ENCODE assay signal across 14 mouse cellular contexts in genomic region chr14:77706511-77707246, GRCm38 (mm10).
DNase-seq lines count a peak whose midpoint lies in the region; ATAC-seq and TF ChIP-seq lines count a peak whose summit lies in the region.
"Had no signal": no experiment of that assay in that cellular context is flagged by ENCODE, and none has a peak within 500 bp of the region (broad histone marks: within the 10 kb centered on the region; RNA-seq: fewer than 3 reads in every experiment).

No protein-coding gene starts in this region.

- H3K4me3 ChIP-seq in heart, embryonic 13.5 days = no peak overlapping the region; the same call in 1 of the 2 replicates
- peak overlapping the region; percentile 16; the same call in 1 of the 2 replicates for H3K4me3 ChIP-seq in lung, embryonic 14.5 days (ENCODE audit: low read depth, low read length)
- 0 out of 2 replicates have a peak overlapping the region, but pooled peaks have one; percentile 2 for H3K4me3 ChIP-seq in embryonic facial prominence, embryonic 15.5 days (replicated peaks)
- H3K4me3 ChIP-seq: forebrain, embryonic 10.5 days had no signal

- 51% methylated on average over 21 of the region's 21 CpGs for WGBS in heart, embryonic 13.5 days
- WGBS in lung, embryonic 14.5 days = 35% methylated on average over 21 of the region's 21 CpGs
- 43% methylated on average over 21 of the region's 21 CpGs for WGBS in embryonic facial prominence, embryonic 15.5 days

- no peaks in the 10 kb centered on the region for H3K27me3 ChIP-seq in heart, embryonic 13.5 days (replicated peaks)
- no peaks in the 10 kb centered on the region for H3K27me3 ChIP-seq in lung, embryonic 14.5 days (ENCODE audit: insufficient read depth, low read length)
- no peaks in the 10 kb centered on the region for H3K27me3 ChIP-seq in embryonic facial prominence, embryonic 15.5 days

- no peak overlapping the region for H3K9ac ChIP-seq in heart, embryonic 13.5 days
- no peak overlapping the region; the same call in 1 of the 2 replicates for H3K9ac ChIP-seq in lung, embryonic 14.5 days
- no peak overlapping the region for H3K9ac ChIP-seq in embryonic facial prominence, embryonic 15.5 days

- DNase-seq in heart, postnatal 4 days = no peak
- DNase-seq in lung, embryonic 14.5 days = no peak
- DNase-seq in lung, postnatal 25 days (ENCODE audit: low spot score) = no peak
- DNase-seq in brain, adult 2 months (ENCODE audit: low read depth, low spot score) = peak; percentile 62
- DNase-seq in spleen, postnatal 4 days (ENCODE audit: low spot score in 2 of 2) = no peak
- no peak for DNase-seq in frontal cortex, adult 2 months (ENCODE audit: extremely low spot score in 1 of 2, low spot score in 1 of 2)
- DNase-seq: cerebellum, adult 9-11 months; gastrocnemius, postnatal 10 days; left cerebral cortex, postnatal 4 days had no signal

- no peaks in the 10 kb centered on the region for H3K36me3 ChIP-seq in heart, embryonic 13.5 days
- no peaks in the 10 kb centered on the region for H3K36me3 ChIP-seq in lung, embryonic 14.5 days (ENCODE audit: insufficient read depth)
- H3K36me3 ChIP-seq in embryonic facial prominence, embryonic 15.5 days = no peaks in the 10 kb centered on the region

- peaks cover 5% of the 10 kb centered on the region for H3K4me1 ChIP-seq in heart, embryonic 13.5 days
- H3K4me1 ChIP-seq in lung, embryonic 14.5 days (ENCODE audit: insufficient read depth) = no peaks in the 10 kb centered on the region
- H3K4me1 ChIP-seq in embryonic facial prominence, embryonic 15.5 days = no peaks in the 10 kb centered on the region

- H3K9me3 ChIP-seq in heart, embryonic 13.5 days = peaks cover 3% of the 10 kb centered on the region; the same call in 1 of the 2 replicates
- H3K9me3 ChIP-seq in lung, embryonic 14.5 days (ENCODE audit: low read depth, low read length) = no peaks in the 10 kb centered on the region
- H3K9me3 ChIP-seq in embryonic facial prominence, embryonic 15.5 days (replicated peaks) = no peaks in the 10 kb centered on the region
- H3K9me3 ChIP-seq: forebrain, embryonic 10.5 days had no signal

- no peak for TF ChIP-seq CTCF in lung, embryonic 14.5 days (IDR thresholded peaks at IDR 0.05; ENCODE audit: low read depth)

- no peak overlapping the region for H3K27ac ChIP-seq in heart, embryonic 13.5 days (replicated peaks)
- no peak overlapping the region for H3K27ac ChIP-seq in lung, embryonic 14.5 days (ENCODE audit: low read depth)
- no peak overlapping the region for H3K27ac ChIP-seq in embryonic facial prominence, embryonic 15.5 days (replicated peaks)
- H3K27ac ChIP-seq: forebrain, embryonic 10.5 days had no signal

- peak overlapping the region; percentile 39 for H3K4me2 ChIP-seq in heart, embryonic 13.5 days
- peak overlapping the region; percentile 55 for H3K4me2 ChIP-seq in lung, embryonic 14.5 days
- peak overlapping the region; percentile 33 for H3K4me2 ChIP-seq in embryonic facial prominence, embryonic 15.5 days (replicated peaks)

- no peak for ATAC-seq in heart, embryonic 13.5 days (ENCODE audit: extremely low read depth, insufficient number of reproducible peaks, low FRiP score, low TSS enrichment)
- no peak for ATAC-seq in lung, embryonic 14.5 days (ENCODE audit: insufficient read depth)
- no peak for ATAC-seq in embryonic facial prominence, embryonic 15.5 days (ENCODE audit: insufficient number of reproducible peaks, low FRiP score, low TSS enrichment, low read depth)
- ATAC-seq: CD4-positive, CD25-positive, alpha-beta regulatory T cell, adult 4 months; intestine, embryonic 16.5 days had no signal
